Mouse (Mus musculus) heart, adult 2 months (tissue): ENCODE measurements at regions not wholly inside any gene's neighbourhood (a gene's known extent, or its start where the extent isn't known, plus 50 kb on each side); places are given as distances from the start of the nearest gene placed in this dataset.

Source experiments
- CTCF ChIP-seq: fragments of 200-600 bp; IDR thresholded peaks from 2 replicates; pipeline ENCODE4 v1.8.1; 2022; ENCODE audit warnings: antibody characterized with exemption, mild to moderate bottlenecking, moderate library complexity
- EP300 ChIP-seq: fragments of 200-500 bp; IDR thresholded peaks from 2 replicates; pipeline ENCODE4 v1.6.1; 2011; ENCODE audit warnings: low read depth, low read length, control low read depth; ENCODE audit not compliant: insufficient read depth
- POLR2A ChIP-seq: fragments of 200-500 bp; IDR thresholded peaks from 2 replicates; pipeline ENCODE4 v1.6.1; 2011; ENCODE audit warnings: mild to moderate bottlenecking, low read depth, low read length, control low read depth; ENCODE audit not compliant: insufficient read depth

- no peak for TF ChIP-seq CTCF
- no peak for TF ChIP-seq POLR2A
- no peak for TF ChIP-seq EP300
These were observed 56.5 kb upstream of the Serbp1 start for GRCm38 (mm10) chr6:67181459-67181858.
